Mouse (Mus musculus): ENCODE results near the gene Olfr827. TPM values are rescaled to one million over a fixed set of nuclear protein-coding genes. Genes with fewer than 3 reads are reported as not detected.

Gene Olfr827
- polyA plus RNA-seq (2017; shearing (Covaris generic)): not detected

GRCm38 (mm10) chr10:130214303-130214702 lies at the start of gene Olfr827:
Gene Olfr827 (minus strand): TSS chr10:130214403.

GRCm38 (mm10) chr10:130184086-130184485 lies 30.1 kb downstream of the Olfr827 start, which contains the start of gene Olfr826:
Gene Olfr826 (minus strand): TSS chr10:130184186.

GRCm38 (mm10) chr10:130166666-130167065 lies 47.5 kb downstream of the Olfr827 start, which contains the start of gene Olfr825:
Gene Olfr825 (minus strand): TSS chr10:130166766.

Other genes starting within 250 kb of the Olfr827 start
- gene Olfr819, start 247.1 kb downstream of the Olfr827 start, polyA plus RNA-seq (2017; shearing (Covaris generic)): not detected
- not detected for gene Olfr247, start 238.3 kb downstream of the Olfr827 start, polyA plus RNA-seq (2017; shearing (Covaris generic))
- 1 to 10 TPM in 1 of 2 experiments, under 1 TPM in 1; 0.16 to 1.0 TPM for gene Gm10310, start 229.3 kb downstream of the Olfr827 start, polyA plus RNA-seq (2017; shearing (Covaris generic))
- not detected for gene Olfr820, start 201.8 kb downstream of the Olfr827 start, polyA plus RNA-seq (2017; shearing (Covaris generic))
- gene Olfr821, start 184.1 kb downstream of the Olfr827 start, polyA plus RNA-seq (2017; shearing (Covaris generic)): not detected
- 1 to 10 TPM in 1 of 2 experiments, under 1 TPM in 1; 0.07 to 1.0 TPM for gene Olfr822, start 143.2 kb downstream of the Olfr827 start, polyA plus RNA-seq (2017; shearing (Covaris generic))
- not detected for gene Olfr823, start 99.0 kb downstream of the Olfr827 start, polyA plus RNA-seq (2017; shearing (Covaris generic))
- gene Olfr824, start 84.4 kb downstream of the Olfr827 start, polyA plus RNA-seq (2017; shearing (Covaris generic)): under 1 TPM; 0.29 to 0.94 TPM
- gene Olfr825, start 47.6 kb downstream of the Olfr827 start, polyA plus RNA-seq (2017; shearing (Covaris generic)): not detected
- under 1 TPM; 0.19 to 0.62 TPM for gene Olfr826, start 30.2 kb downstream of the Olfr827 start, polyA plus RNA-seq (2017; shearing (Covaris generic))
- gene Neurod4, start 65.8 kb upstream of the Olfr827 start, polyA plus RNA-seq (2017; shearing (Covaris generic)): under 1 TPM in 1 of 2 experiments, not detected in 1; 0.06 TPM
- gene Tespa1, start 108.5 kb upstream of the Olfr827 start, polyA plus RNA-seq (2017; shearing (Covaris generic)): 100 to 1,000 TPM; 217 to 227 TPM
- gene Vmn2r84, start 179.9 kb upstream of the Olfr827 start, polyA plus RNA-seq (2017; shearing (Covaris generic)): under 1 TPM; 0.78 to 0.81 TPM
- gene Vmn2r85, start 215.3 kb upstream of the Olfr827 start, polyA plus RNA-seq (2017; shearing (Covaris generic)): not detected
- gene Vmn2r86, start 241.6 kb upstream of the Olfr827 start, polyA plus RNA-seq (2017; shearing (Covaris generic)): under 1 TPM; 0.02 to 0.28 TPM

All from inflammation-experienced regulatory T-cells (primary cell).